Mouse (Mus musculus) layer of hippocampus, adult 9-10 months (tissue): ENCODE data around the gene Agap3.

Experiments used
- DNase-seq: peaks from one replicate; pipeline ENCODE4 v3.0.0; 2022; ENCODE audit warnings: low spot score

Gene Agap3

DNA sequence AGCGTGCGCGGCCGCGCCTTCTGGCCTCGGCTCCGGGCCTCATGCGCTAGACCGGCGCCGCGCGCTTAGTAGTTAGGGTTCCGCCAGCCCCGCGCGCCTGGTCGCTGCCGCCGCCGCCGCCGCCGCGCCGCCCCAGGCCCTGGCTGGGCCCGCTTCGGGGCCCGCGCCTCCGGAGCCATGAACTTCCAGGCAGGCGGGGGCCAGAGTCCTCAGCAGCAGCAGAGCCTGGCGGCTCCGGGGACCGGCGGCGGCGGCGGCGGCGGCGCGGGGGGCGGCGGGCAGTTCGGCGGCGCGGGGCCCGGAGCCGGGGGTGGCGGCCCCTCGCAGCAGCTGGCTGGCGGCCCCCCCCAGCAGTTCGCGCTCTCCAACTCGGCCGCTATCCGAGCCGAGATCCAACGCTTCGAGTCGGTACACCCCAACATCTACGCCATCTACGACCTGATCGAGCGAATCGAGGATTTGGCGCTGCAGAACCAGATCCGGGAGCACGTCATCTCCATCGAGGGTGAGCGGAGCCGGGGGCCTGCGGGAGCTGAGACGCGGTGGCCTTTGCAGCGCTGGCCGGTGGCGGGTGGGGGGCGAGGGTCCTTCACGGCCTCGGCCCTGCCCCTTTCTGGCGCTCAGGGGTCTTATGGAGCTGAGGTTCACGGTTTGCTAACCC, at the start of gene Agap3:
TSS of gene Agap3 (plus strand) at position 148 of the 661 bp plus-strand sequence.
- no peak for DNase-seq

DNA sequence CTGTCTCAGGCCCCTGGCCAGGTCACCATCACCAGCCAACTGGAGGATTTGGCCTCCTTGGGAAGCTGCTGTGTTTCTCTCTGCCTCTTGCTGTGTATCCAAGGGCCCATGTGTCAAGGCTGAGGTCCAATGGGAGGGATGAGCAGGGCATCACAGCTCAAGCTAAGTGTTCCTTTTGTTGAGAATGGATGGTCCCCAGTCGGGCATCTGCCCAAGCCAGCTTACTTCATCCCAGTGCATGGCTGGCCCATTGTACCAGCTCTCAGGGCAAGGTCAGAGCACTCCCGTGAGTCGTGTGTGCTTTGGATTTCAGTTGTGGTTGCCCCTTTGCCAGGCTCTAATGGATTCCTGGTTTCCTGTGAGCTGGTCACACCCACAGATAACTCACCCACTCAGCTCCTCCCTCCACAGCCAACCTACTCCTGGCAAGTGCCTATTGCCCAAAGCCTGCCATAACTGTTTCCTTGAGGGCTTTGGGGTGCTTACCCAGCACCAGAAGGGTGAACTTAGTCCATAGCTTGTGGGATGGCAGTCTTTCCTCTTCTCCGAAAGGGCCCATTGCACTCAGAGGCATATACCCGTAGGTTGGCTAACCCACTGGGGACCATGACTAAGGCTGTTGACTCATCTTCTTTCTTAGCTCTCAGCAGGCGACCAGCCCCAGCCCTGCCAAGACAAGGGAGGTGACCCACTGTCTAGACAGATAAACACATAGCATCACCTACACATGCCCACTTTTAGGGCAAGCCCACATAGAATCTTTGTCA, 47.2 kb upstream of the Agap3 start:
- DNase-seq, result no peak

DNA sequence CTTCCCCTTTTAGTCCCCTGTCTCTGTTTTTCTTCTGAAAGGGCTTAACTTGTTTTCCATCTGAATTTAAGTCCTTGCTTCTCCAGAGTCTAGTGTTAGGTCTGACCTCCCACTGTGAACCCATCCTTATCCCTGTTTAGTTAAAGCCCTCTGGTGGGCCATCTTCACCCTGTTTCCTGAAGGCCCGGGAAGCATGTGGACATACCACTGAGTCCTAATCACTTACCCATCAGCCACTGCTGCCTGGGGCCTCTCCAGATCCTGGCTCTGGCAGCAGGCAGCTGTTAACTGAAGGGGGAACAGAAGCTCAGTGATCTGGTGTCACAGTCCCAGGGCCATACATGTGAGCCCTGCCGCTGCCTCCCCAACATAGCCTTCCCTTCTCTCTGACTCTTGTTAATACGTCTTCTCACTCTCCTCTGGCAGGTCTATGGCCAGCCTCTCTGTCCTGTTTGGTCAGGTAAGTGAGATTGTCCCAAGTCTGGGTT, 46.5 kb upstream of the Agap3 start:
- no peak for DNase-seq

DNA sequence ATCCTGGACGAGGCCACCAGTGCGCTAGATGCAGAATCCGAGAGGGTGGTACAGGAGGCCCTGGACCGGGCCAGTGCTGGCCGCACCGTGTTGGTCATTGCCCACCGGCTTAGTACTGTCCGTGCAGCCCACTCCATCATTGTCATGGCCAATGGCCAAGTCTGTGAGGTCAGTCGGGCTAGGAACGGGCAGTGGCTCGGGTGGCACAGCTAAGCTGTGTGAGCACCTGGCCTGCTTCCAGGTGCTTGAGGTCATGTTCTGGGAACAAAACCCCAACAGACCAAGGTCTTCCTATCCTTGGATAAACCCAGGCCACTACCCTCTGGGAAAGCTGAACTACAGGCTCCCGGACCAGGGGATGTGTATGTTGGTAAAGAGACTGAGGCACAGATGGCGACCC, 43.3 kb upstream of the Agap3 start:
- no peak for DNase-seq

DNA sequence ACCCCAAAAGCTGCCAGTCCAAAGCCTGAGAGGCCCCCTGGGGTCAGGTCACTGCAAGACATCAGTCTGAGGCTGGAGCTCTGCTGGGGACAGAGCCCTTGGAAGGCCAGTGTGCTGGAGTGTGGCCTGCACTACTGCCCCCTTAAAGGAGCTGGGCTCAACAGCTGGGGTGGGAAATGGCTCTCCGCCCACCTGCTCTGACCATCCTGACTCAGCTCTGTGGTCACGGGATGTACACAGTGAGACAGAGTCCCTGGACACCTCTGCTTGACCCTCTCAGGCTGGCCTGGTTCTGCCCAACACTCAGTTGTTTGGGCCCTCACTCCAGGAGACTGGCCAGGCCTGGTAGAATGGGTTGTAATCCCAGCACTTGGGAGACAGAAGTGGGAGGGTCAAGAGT, 42.5 kb upstream of the Agap3 start:
- no peak for DNase-seq

DNA sequence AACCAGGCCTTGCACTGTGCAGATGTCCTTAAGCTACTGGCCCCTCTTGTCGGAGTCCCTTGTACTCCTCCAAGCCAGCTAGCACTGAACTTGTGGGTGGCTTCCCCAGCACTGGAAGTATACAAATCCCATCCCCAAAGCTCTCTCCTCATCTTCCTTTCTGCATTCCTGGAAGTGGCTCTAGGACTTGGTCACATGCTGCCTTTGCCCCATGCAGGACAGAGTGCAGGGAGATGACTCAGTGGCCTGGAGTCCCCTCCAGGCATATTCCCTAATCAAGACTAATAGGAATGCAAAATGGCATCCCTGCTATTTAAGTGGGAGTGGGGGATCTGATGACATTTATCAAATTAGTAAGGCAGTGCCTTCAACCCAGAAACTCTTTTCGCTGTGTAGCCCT, 39.9 kb upstream of the Agap3 start:
- DNase-seq, result no peak

DNA sequence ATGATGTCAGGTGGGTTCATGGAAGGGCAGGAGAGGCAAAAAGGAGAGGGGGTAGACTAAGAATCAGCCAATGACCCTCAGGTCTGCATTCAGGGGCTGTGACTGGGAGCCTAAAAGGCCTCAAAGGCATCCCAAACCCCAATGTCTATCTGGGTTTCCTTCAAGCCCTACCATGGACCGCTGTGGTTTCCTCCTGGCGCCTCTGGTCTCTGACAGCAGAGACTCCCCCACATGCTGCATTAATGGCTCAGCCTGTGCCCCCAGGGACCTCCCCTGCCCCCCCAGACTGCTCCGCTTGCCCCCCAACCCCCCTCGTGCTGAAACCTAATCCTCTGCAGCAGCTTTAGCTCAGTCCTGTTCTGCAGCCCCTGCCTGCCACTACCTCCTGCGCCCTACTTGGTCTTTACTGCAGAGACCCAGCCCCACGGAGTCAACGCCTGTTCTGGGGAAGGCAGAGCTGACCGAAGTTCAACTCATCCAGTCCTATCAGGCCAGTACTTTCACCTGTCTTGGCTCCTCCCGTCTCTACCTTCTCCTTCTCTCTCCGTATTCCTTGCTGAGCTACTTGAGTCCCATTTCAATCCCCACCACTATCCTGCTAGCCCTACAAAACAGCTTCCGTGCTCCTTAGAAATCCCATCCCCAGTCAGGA, 38.8 kb upstream of the Agap3 start, which contains the start of gene Asic3:
TSS of gene Asic3 (plus strand) at position 351 of the 652 bp plus-strand sequence.
- DNase-seq, result no peak

DNA sequence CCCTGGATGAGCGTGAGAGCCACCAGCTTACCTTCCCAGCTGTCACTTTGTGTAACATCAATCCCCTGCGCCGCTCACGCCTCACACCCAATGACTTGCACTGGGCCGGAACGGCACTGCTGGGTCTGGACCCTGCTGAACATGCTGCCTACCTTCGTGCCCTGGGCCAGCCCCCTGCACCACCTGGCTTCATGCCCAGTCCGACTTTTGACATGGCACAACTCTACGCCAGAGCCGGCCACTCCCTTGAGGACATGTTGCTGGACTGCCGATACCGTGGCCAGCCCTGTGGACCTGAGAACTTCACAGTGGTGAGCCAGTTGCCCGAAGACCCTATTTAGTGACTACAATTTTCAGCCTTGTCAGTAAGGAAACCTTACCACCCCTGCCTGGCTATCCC, 38.0 kb upstream of the Agap3 start:
- DNase-seq, result no peak

DNA sequence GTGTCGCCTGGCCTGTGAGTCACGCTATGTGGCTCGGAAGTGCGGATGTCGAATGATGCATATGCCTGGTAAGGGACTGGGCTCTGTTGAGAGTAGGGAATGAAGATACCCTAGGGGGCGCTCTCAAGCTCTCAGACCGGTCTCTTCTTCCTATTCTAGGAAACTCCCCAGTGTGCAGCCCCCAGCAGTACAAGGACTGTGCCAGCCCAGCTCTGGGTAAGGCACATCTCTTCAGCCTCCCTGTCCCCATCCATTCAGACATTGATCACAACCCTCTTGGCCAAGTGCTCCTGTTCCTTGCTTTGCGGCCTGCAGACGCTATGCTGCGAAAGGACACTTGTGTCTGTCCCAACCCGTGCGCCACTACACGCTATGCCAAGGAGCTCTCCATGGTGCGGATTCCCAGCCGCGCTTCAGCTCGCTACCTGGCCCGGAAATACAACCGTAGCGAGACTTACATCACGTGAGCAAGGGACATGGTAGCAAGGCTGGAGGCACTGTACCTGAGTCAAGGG, 35.7 kb upstream of the Agap3 start:
- peak; percentile 73 for DNase-seq

DNA sequence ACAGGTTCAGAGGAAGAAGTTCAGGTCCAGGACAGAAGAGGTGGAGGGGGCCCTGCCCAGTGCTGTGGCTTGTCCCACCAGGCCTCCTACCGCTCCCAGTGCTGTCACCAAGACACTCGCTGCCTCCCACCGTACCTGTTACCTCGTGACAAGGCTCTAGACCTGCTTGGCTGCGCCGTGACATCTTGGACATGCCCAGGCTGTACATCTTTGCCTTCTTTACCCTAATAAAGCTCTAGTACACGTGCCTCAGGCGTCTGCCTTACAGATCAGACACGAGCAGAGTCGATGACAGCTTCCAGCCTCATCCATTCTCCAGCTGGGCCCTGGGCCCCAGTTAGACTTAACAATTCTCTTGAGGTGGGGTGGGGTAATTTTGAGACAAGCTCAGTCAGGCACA, 34.4 kb upstream of the Agap3 start:
- no peak for DNase-seq

DNA sequence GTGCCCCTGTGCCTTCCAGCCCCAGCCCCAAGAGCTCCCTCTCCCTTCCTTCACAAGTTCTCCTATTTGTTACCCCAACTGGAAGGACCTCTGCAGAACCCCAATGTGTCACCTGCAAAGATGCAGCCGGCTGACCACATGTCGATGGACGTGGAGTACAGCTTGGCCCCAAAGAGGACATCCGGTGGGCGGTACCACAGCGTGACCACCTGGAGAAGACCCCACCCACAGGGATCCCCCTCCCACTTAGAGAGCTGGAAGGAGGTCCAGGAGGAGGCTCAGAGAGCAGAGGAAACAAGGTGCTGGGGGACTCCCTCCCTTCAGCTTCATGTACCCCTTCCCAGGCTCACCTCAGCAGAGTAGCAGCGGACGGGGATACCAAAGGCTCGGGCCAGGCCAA, 31.6 kb upstream of the Agap3 start:
- no peak for DNase-seq

DNA sequence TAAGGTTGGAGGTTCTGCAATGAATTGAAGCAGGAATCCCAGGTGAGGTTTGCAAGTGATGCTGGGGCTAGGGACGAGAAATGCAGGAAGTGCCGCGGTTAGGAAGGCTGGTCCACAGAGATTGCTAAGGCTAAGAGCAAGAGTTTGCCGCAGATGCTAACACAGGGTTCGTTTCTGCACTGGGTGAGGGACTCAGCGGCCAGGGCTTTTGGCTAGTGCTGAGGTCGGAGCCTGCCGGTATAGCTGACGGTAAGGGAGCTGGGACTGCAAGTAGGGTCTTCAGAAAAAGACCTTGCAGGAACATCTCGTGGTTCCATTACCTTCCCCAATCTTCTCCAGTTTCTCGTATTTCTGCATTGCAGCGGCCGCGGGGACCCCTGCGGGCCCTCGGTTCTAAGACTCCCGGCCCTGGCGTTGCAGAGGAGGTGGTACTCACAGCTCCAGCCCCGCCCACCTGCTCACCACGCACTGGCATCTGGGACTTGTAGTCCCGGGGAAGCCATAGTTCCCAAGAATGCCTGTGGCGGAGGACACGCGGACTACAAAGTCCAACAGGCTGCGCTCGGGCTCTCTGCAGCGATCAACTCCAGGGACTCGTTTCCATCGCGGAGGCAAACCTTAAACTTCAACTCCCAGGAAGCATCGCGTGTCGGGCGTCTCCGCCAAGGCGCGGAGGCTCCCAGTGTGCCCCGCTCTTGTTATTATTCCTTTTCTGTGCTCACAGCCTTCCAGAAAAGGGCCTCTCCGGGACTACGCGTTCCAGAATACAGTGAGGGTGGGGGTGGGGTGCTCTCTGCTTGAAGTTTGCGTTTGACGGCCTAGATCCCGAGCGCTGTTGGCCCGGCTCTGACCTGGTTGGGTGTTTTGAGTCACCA, 28.6 kb upstream of the Agap3 start, which contains the start of the genes Cdk5 and Slc4a2:
TSS of gene Cdk5 (minus strand) at position 402 of the 875 bp plus-strand sequence.
TSS of gene Slc4a2 (plus strand) at position 709 of the 875 bp plus-strand sequence.
- DNase-seq, result peak; percentile 99

DNA sequence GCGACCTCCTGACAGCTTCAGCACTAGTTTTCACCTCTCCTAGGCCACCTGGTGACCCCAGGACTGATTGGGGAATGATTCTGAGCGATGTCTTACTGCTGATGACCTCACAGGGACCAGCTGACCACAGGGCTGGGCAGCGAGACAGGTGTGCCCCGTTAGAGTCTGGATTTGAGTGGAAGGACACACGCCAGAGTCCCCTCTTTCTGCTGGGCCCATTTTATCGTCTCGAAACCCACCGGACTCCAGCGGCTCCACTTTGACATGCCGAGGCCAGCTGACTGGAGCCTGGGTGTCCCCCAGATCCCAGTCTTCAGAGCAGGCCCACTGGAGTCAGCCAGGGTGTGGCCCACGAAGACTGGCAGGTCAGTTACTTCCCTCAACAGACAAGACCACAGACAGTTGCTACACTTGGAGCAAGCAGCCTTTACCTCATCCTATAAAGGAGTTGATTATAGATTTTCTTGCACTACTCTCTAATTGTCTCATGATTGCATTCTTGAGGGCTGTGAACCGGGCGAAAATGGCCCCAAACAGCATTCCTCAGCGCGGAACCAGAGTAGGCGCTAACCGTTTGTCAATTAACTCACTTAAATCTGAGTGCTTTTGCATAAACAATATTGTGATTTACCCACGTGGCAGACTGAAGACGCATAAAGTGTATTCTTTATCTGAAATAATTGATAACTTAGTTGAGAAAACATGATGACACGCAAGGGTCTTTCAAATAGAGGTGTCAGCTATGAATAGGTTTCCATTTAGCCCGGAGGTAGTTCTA, 27.8 kb upstream of the Agap3 start:
- no peak for DNase-seq

DNA sequence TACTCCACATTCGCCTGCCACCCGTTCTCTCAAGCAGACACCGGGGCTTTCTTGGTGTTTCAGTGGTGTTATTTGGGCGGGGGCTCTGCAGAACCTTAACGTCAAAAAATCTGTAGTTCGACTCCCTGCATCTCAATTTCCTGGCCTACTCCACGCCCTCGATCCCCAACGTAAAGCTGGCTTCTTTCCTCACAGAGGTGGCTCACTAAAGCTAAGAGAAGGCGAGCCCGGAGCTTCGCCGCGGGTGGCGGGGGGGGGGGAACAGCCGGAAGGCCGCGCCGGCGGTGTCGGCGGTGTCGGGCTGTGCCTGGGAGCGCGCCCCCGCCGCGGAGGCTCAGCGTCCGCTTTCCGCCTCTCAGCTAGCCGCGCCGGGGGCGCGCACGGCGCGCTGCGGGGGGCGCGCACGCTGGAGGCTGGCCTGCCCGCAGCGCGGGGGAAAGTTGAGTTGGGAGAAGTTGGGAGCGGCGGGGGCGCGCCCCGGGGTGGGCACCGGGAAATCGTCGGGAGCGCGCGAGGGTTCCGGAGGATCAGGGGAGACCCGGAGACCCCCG, 27.0 kb upstream of the Agap3 start:
- no peak for DNase-seq

DNA sequence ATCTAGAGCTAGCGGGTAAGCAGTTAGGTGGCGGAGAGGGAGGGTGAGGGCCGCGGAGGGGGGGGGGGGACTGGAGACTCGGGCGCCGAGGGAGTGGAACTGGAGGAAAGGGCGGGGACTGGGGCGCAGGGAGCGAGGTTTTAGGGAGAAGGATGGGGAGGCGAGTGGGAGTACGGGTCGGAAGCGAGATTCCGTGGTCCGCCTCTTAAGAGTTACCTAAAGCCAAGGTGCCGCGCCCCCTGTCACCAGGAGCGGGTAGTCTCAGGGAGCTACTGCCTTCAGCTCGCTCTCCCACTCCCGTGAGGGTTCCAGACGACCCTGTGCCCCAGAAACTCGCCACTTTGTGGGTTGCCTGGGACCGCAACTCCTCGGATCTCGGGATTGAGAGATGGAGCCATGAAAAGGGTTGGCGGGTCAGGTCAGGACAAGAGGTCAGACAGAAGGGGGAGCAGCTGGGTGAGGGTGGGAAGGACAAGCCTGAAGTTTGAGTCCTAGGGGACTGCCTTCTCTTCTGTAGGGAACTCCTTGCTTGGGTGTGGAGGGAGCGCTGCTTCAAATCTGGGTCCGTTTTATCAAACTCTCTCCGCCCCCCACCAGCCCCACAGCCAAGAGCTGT, 26.4 kb upstream of the Agap3 start:
- DNase-seq, result no peak

DNA sequence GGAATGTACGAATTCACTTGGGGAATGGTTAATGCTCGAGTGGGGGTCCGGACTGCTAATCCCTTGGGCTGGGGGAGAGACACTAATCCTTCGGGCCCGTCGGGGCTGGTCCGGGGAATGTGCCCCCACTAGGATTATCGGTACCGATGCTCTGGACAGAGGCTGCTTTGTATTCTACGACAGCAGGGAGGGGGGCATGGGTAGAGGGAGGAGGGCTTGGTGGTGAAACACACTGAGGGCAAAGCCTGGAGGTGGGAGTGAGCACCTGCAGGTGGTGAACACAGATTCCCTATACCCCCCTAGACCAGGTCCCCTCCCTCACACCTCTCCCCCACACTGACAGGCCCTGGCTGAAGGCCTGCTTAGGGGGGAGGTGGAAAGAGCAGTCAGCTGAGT, 25.9 kb upstream of the Agap3 start:
- DNase-seq, result no peak

DNA sequence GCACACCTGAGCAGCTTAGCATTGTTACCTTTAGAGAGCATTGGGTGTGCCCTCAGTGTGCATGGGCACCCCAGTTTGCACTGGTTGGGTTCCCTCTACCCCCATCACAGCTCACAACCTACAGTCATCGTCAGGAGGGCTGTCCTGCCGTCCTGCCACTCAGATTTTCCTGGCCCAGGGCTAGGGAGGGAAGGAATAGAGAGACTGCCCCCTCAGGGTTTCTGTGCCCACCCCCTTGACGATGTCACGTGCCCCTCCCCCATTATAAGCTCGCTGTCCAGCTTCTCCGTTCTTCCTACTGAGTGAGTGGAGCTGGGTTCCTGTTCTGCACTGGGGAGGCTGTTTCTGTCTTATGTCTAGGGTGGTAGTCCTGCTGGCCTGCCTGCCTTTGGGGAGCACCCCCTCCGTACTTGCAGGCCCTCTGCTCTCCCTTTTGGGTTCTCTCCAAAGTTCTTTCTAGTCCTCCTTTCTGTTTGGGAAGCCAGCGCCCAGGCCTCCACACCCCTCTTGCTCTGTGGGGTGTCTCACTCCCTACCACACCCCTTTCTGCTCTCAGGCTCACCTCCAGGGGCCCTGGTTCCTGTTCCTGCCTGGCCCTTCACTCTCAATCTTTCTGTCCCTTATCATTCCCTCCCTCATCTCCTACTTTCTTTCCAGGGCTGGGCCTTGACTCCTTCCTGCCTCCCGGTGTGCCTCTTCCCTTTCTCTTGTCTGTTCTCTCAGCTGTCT, 25.3 kb upstream of the Agap3 start:
- DNase-seq, result no peak

DNA sequence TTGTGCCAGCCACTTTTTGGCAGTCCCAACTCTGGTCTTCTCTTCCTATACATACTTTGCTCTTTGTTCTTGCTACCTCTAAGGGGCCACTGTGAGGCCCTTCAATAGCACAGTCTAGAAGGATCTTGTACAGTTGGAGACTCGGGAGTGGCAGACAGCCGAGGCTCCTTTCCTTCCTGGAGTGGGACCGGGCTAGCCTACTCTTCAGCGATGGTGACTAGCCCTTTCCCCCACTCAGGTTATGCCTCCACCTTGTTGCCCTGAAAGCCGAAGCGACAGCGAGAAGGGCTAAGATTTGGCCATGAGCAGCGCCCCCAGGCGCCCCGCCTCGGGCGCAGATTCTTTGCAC, 24.7 kb upstream of the Agap3 start:
- no peak for DNase-seq

DNA sequence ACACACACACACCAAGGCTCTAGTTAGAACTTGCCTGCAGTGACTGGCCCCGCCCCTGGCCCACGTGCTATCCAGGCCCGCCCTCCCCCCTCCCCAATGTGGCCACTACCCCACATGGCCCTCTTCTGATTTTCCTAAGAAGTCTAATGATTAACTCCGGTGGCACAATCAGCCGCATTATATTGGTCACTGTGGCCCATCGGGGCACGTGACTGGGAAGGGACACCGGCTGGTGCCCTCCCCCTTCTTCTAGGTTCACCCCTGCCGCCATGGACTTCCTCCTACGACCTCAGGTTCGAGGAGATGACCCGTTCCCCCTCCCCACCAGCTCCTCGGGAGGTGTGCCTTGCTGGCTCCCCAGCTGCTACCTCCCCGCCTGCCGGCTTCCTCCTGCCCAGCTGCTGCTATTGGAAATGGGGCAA, 24.0 kb upstream of the Agap3 start:
- no peak for DNase-seq
